Mouse (Mus musculus) Muller cell, postnatal 12 days (primary cell): ENCODE measurements around the gene Gm10665.
"Not testable (repeated sequence)": the region's sequence is repeated elsewhere in the genome, so short reads cannot be mapped to it uniquely, and the experiment has no call there.

Source experiments
- DNase-seq: peaks from one replicate; pipeline ENCODE4 v3.0.0-alpha.2; 2015; ENCODE audit errors: inconsistent ontology term

Gm10665 gene

GRCm38 (mm10) chr7:22463975-22464374, at the start of gene Gm10665:
Gene Gm10665 (minus strand): TSS chr7:22464075.
- DNase-seq = not testable (repeated sequence)

GRCm38 (mm10) chr7:22499578-22499977, 35.7 kb upstream of the Gm10665 start, which contains the start of gene Vmn1r151:
Gene Vmn1r151 (minus strand): TSS chr7:22499678.
- DNase-seq = not testable (repeated sequence)

GRCm38 (mm10) chr7:22438129-22438528, 25.7 kb downstream of the Gm10665 start, which contains the start of gene Vmn1r149:
Gene Vmn1r149 (minus strand): TSS chr7:22438229.
- not testable (repeated sequence) for DNase-seq

- DNase-seq = not testable (repeated sequence)
Observed at GRCm38 (mm10) chr7:22413283-22413682, 50.6 kb downstream of the Gm10665 start, which contains the start of gene Vmn1r148. Gene Vmn1r148 (plus strand): TSS chr7:22413583.
